ENCODE assay signal across 21 mouse cellular contexts in genomic region chr11:64326646-64327045, GRCm38 (mm10).
DNase-seq lines count a peak whose midpoint lies in the region; ATAC-seq lines count a peak whose summit lies in the region.
"Had no signal": no experiment of that assay in that cellular context is flagged by ENCODE, and none has a peak within 500 bp of the region (broad histone marks: within the 10 kb centered on the region; RNA-seq: fewer than 3 reads in every experiment).

No protein-coding gene starts in this region.

- no peaks in the 10 kb centered on the region for H3K36me3 ChIP-seq in forebrain, embryonic 11.5 days (ENCODE audit: control insufficient read depth, insufficient read depth, low read length)
- no peaks in the 10 kb centered on the region for H3K36me3 ChIP-seq in forebrain, embryonic 10.5 days (replicated peaks)
- no peaks in the 10 kb centered on the region for H3K36me3 ChIP-seq in midbrain, embryonic 11.5 days (ENCODE audit: control insufficient read depth, insufficient read depth, low read length)
- no peaks in the 10 kb centered on the region for H3K36me3 ChIP-seq in midbrain, embryonic 15.5 days (replicated peaks)
- H3K36me3 ChIP-seq: G1E had no signal

- no peak overlapping the region for H3K4me2 ChIP-seq in forebrain, embryonic 11.5 days (ENCODE audit: low read depth, low read length, severe bottlenecking)
- H3K4me2 ChIP-seq in midbrain, embryonic 11.5 days: no peak overlapping the region
- H3K4me2 ChIP-seq in midbrain, embryonic 15.5 days: no peak overlapping the region

- no peak overlapping the region for H3K27ac ChIP-seq in forebrain, embryonic 11.5 days (ENCODE audit: low read depth, low read length)
- H3K27ac ChIP-seq in forebrain, embryonic 10.5 days: no peak overlapping the region
- H3K27ac ChIP-seq in midbrain, embryonic 11.5 days (ENCODE audit: low read depth, low read length): no peak overlapping the region
- H3K27ac ChIP-seq in midbrain, embryonic 15.5 days: no peak overlapping the region

- peak; percentile 2 for DNase-seq in forebrain, embryonic 11.5 days (ENCODE audit: low spot score)
- no peak for DNase-seq in forebrain, embryonic 10.5 days (ENCODE audit: extremely low spot score, low spot score)
- peak; percentile 55 for DNase-seq in heart, adult 11 months
- DNase-seq in heart, adult 9 months (ENCODE audit: low spot score in 2 of 2): no peak
- peak; percentile 73 for DNase-seq in midbrain, embryonic 11.5 days (ENCODE audit: low spot score, missing footprints)
- DNase-seq: adrenal gland, adult 2 months; adrenal gland, adult 8-10 months; adrenal gland, postnatal 10 days; adrenal gland, postnatal 14 days; adrenal gland, postnatal 25 days; adrenal gland, postnatal 36 days; B cell, adult 2 months; cerebellum, adult 11 months; cerebellum, adult 11-12 months; cerebellum, adult 18-20 months had no signal

- H3K4me3 ChIP-seq in forebrain, embryonic 11.5 days (ENCODE audit: low read depth, low read length): no peak overlapping the region
- no peak overlapping the region for H3K4me3 ChIP-seq in forebrain, embryonic 10.5 days
- H3K4me3 ChIP-seq in midbrain, embryonic 11.5 days (ENCODE audit: low read depth, low read length): no peak overlapping the region
- no peak overlapping the region for H3K4me3 ChIP-seq in midbrain, embryonic 15.5 days

- ATAC-seq in forebrain, embryonic 11.5 days (replicated peaks; ENCODE audit: low FRiP score): no peak
- ATAC-seq in midbrain, embryonic 11.5 days (ENCODE audit: low FRiP score): no peak
- no peak for ATAC-seq in midbrain, embryonic 15.5 days (replicated peaks)
- ATAC-seq: activated CD4-positive, CD25-positive, alpha-beta regulatory T cell, adult 4 months; CD4-positive, CD25-positive, alpha-beta regulatory T cell, adult 4 months; Patski had no signal

- H3K4me1 ChIP-seq in forebrain, embryonic 11.5 days (replicated peaks; ENCODE audit: control insufficient read depth, insufficient read depth, low read length): no peaks in the 10 kb centered on the region
- peaks cover 13% of the 10 kb centered on the region for H3K4me1 ChIP-seq in forebrain, embryonic 10.5 days
- no peaks in the 10 kb centered on the region for H3K4me1 ChIP-seq in midbrain, embryonic 11.5 days (ENCODE audit: control insufficient read depth, insufficient read depth, low read length)
- H3K4me1 ChIP-seq in midbrain, embryonic 15.5 days: no peaks in the 10 kb centered on the region

- 89% methylated on average over 7 of the region's 7 CpGs for whole genome bisulfite sequencing in forebrain, embryonic 11.5 days
- WGBS in forebrain, embryonic 10.5 days: 89% methylated on average over 7 of the region's 7 CpGs
- 92% methylated on average over 7 of the region's 7 CpGs for WGBS in midbrain, embryonic 11.5 days
- 93% methylated on average over 7 of the region's 7 CpGs for WGBS in midbrain, embryonic 15.5 days

- no peaks in the 10 kb centered on the region for H3K27me3 ChIP-seq in forebrain, embryonic 11.5 days (ENCODE audit: control insufficient read depth, insufficient read depth, low read length)
- peaks cover 47% of the 10 kb centered on the region for H3K27me3 ChIP-seq in forebrain, embryonic 10.5 days (ENCODE audit: poor library complexity, severe bottlenecking)
- H3K27me3 ChIP-seq in midbrain, embryonic 11.5 days (ENCODE audit: control insufficient read depth, insufficient read depth, low read length): no peaks in the 10 kb centered on the region
- H3K27me3 ChIP-seq in midbrain, embryonic 15.5 days (replicated peaks): no peaks in the 10 kb centered on the region
- H3K27me3 ChIP-seq: CH12.LX had no signal

- no peak overlapping the region for H3K9ac ChIP-seq in forebrain, embryonic 11.5 days (ENCODE audit: low read length)
- H3K9ac ChIP-seq in midbrain, embryonic 11.5 days (ENCODE audit: low read length): no peak overlapping the region
- no peak overlapping the region for H3K9ac ChIP-seq in midbrain, embryonic 15.5 days

- no peaks in the 10 kb centered on the region for H3K9me3 ChIP-seq in forebrain, embryonic 11.5 days (ENCODE audit: control insufficient read depth, low read length)
- no peaks in the 10 kb centered on the region for H3K9me3 ChIP-seq in forebrain, embryonic 10.5 days
- H3K9me3 ChIP-seq in midbrain, embryonic 11.5 days (ENCODE audit: control insufficient read depth, low read length): no peaks in the 10 kb centered on the region
- H3K9me3 ChIP-seq in midbrain, embryonic 15.5 days: no peaks in the 10 kb centered on the region
- H3K9me3 ChIP-seq: G1E had no signal

Comparison
In these comparisons a context has a peak if more than half of its experiments do, and no peak if none do; other contexts are left out.
1. DNase-seq: peak in forebrain, embryonic 11.5 days (single experiment), heart, adult 11 months (single experiment) and midbrain, embryonic 11.5 days (single experiment); none in forebrain, embryonic 10.5 days (single experiment) and heart, adult 9 months (0 of 2).